Mouse (Mus musculus): ENCODE measurements at regions not wholly inside any gene's neighbourhood (a gene's known extent, or its start where the extent isn't known, plus 50 kb on each side); places are given as distances from the start of the nearest gene placed in this dataset.

- WGBS, result 95% methylated on average over 3 of the region's 3 CpGs
- H3K4me3 ChIP-seq (ENCODE audit: insufficient read depth, low read depth, low read length), result no peak overlapping the region
- no peak for TF ChIP-seq POLR2A (IDR thresholded peaks at IDR 0.05; ENCODE audit: insufficient read depth, low read depth, low read length)
- TF ChIP-seq CTCF (IDR thresholded peaks at IDR 0.05; ENCODE audit: insufficient read depth, low read depth, low read length), result no peak
- no peak overlapping the region for H3K27ac ChIP-seq (ENCODE audit: insufficient read depth, low read depth, low read length)
- H3K4me1 ChIP-seq (ENCODE audit: control insufficient read depth, insufficient read depth, low read length), result no peaks in the 10 kb centered on the region
Observed at GRCm38 (mm10) chr9:50257162-50257561, 87.6 kb downstream of the Rpl10-ps3 start.

- 49% methylated on average over 5 of the region's 5 CpGs for WGBS
- Histone ChIP-seq H3K4me1 (ENCODE audit: control insufficient read depth, insufficient read depth, low read length) (peaks cover 10% of the 10 kb centered on the region), H3K4me3 (ENCODE audit: insufficient read depth, low read depth, low read length) (no peak overlapping the region), H3K27ac (ENCODE audit: insufficient read depth, low read depth, low read length) (no peak overlapping the region)
- TF ChIP-seq CTCF (IDR thresholded peaks at IDR 0.05; ENCODE audit: insufficient read depth, low read depth, low read length) (no peak), POLR2A (IDR thresholded peaks at IDR 0.05; ENCODE audit: insufficient read depth, low read depth, low read length) (no peak)
Observed at GRCm38 (mm10) chr9:50244982-50245671, 99.6 kb downstream of the Rpl10-ps3 start.

- Histone ChIP-seq H3K27ac (ENCODE audit: insufficient read depth, low read depth, low read length) (no peak overlapping the region), H3K4me1 (ENCODE audit: control insufficient read depth, insufficient read depth, low read length) (peaks cover 12% of the 10 kb centered on the region), H3K4me3 (ENCODE audit: insufficient read depth, low read depth, low read length) (no peak overlapping the region)
- 44% methylated on average over 8 of the region's 8 CpGs for WGBS
- no peak for TF ChIP-seq CTCF (IDR thresholded peaks at IDR 0.05; ENCODE audit: insufficient read depth, low read depth, low read length)
- TF ChIP-seq POLR2A (IDR thresholded peaks at IDR 0.05; ENCODE audit: insufficient read depth, low read depth, low read length), result no peak
Observed at GRCm38 (mm10) chr9:50240923-50241322, 103.8 kb downstream of the Rpl10-ps3 start.

- Histone ChIP-seq H3K4me1 (ENCODE audit: control insufficient read depth, insufficient read depth, low read length) (peaks cover 14% of the 10 kb centered on the region), H3K4me3 (ENCODE audit: insufficient read depth, low read depth, low read length) (no peak overlapping the region), H3K27ac (ENCODE audit: insufficient read depth, low read depth, low read length) (no peak overlapping the region)
- TF ChIP-seq POLR2A (IDR thresholded peaks at IDR 0.05; ENCODE audit: insufficient read depth, low read depth, low read length) (no peak), CTCF (IDR thresholded peaks at IDR 0.05; ENCODE audit: insufficient read depth, low read depth, low read length) (no peak)
- 47% methylated on average over 1 of the region's 1 CpGs for WGBS
Observed at GRCm38 (mm10) chr9:50235908-50236307, 108.9 kb downstream of the Rpl10-ps3 start.

- H3K4me1 ChIP-seq (ENCODE audit: control insufficient read depth, insufficient read depth, low read length), result peaks cover 11% of the 10 kb centered on the region
- no peak for TF ChIP-seq CTCF (IDR thresholded peaks at IDR 0.05; ENCODE audit: insufficient read depth, low read depth, low read length)
- TF ChIP-seq POLR2A (IDR thresholded peaks at IDR 0.05; ENCODE audit: insufficient read depth, low read depth, low read length), result no peak
- H3K4me3 ChIP-seq (ENCODE audit: insufficient read depth, low read depth, low read length), result no peak overlapping the region
- WGBS, result 67% methylated on average over 6 of the region's 6 CpGs
- no peak overlapping the region for H3K27ac ChIP-seq (ENCODE audit: insufficient read depth, low read depth, low read length)
Observed at GRCm38 (mm10) chr9:50234655-50235054, 110.1 kb downstream of the Rpl10-ps3 start.

GRCm38 (mm10) chr9:50232958-50233510, 111.7 kb downstream of the Rpl10-ps3 start:
- Histone ChIP-seq H3K4me1 (ENCODE audit: control insufficient read depth, insufficient read depth, low read length) (peaks cover 11% of the 10 kb centered on the region), H3K27ac (ENCODE audit: insufficient read depth, low read depth, low read length) (no peak overlapping the region), H3K4me3 (ENCODE audit: insufficient read depth, low read depth, low read length) (no peak overlapping the region)
- 95% methylated on average over 4 of the region's 4 CpGs for WGBS
- TF ChIP-seq POLR2A (IDR thresholded peaks at IDR 0.05; ENCODE audit: insufficient read depth, low read depth, low read length) (no peak), CTCF (IDR thresholded peaks at IDR 0.05; ENCODE audit: insufficient read depth, low read depth, low read length) (no peak)

- Histone ChIP-seq H3K4me1 (ENCODE audit: control insufficient read depth, insufficient read depth, low read length) (no peaks in the 10 kb centered on the region), H3K4me3 (ENCODE audit: insufficient read depth, low read depth, low read length) (no peak overlapping the region), H3K27ac (ENCODE audit: insufficient read depth, low read depth, low read length) (no peak overlapping the region)
- TF ChIP-seq POLR2A (IDR thresholded peaks at IDR 0.05; ENCODE audit: insufficient read depth, low read depth, low read length) (no peak), CTCF (IDR thresholded peaks at IDR 0.05; ENCODE audit: insufficient read depth, low read depth, low read length) (no peak)
- 93% methylated on average over 5 of the region's 5 CpGs for WGBS
Observed at GRCm38 (mm10) chr9:50210481-50210880, 134.3 kb downstream of the Rpl10-ps3 start.

GRCm38 (mm10) chr9:50199422-50200218, 145.1 kb downstream of the Rpl10-ps3 start:
- no peak for TF ChIP-seq POLR2A (IDR thresholded peaks at IDR 0.05; ENCODE audit: insufficient read depth, low read depth, low read length)
- TF ChIP-seq CTCF (IDR thresholded peaks at IDR 0.05; ENCODE audit: insufficient read depth, low read depth, low read length), result no peak
- WGBS, result 86% methylated on average over 7 of the region's 7 CpGs
- no peaks in the 10 kb centered on the region for H3K4me1 ChIP-seq (ENCODE audit: control insufficient read depth, insufficient read depth, low read length)
- H3K4me3 ChIP-seq (ENCODE audit: insufficient read depth, low read depth, low read length), result no peak overlapping the region
- H3K27ac ChIP-seq (ENCODE audit: insufficient read depth, low read depth, low read length), result no peak overlapping the region
